Mouse (Mus musculus) kidney, adult 18-20 months (tissue): ENCODE measurements around the gene Pigf.
A peak's percentile ranks its signal among the peaks of the same experiment; 100 is the strongest.

Source experiments
- DNase-seq: peaks from one replicate; pipeline ENCODE4 v3.0.0; 2021

Pigf gene

GRCm38 (mm10) chr17:86966040-86966439 is 59.2 kb downstream of the Pigf start:
- no peak for DNase-seq

GRCm38 (mm10) chr17:86965121-86965520 is 60.1 kb downstream of the Pigf start:
- DNase-seq: no peak

GRCm38 (mm10) chr17:86964502-86964901 is 60.7 kb downstream of the Pigf start:
- peak; percentile 47 for DNase-seq

- DNase-seq: no peak
These were observed 61.2 kb downstream of the Pigf start for GRCm38 (mm10) chr17:86964041-86964440.

GRCm38 (mm10) chr17:86963586-86963902 is 61.7 kb downstream of the Pigf start:
- DNase-seq: no peak

GRCm38 (mm10) chr17:86962894-86963585 is 62.2 kb downstream of the Pigf start, which contains the start of gene Rhoq:
Gene Rhoq (plus strand): TSS chr17:86963082.
- DNase-seq: peak; percentile 90

- peak; percentile 89 for DNase-seq
These were observed 62.8 kb downstream of the Pigf start for GRCm38 (mm10) chr17:86962297-86962893.

- peak; percentile 40 for DNase-seq
These were observed 63.8 kb downstream of the Pigf start for GRCm38 (mm10) chr17:86961301-86961841.

- no peak for DNase-seq
These were observed 67.2 kb downstream of the Pigf start for GRCm38 (mm10) chr17:86957968-86958367.

GRCm38 (mm10) chr17:86957239-86957638 is 68.0 kb downstream of the Pigf start:
- DNase-seq: no peak

- DNase-seq: no peak
These were observed 76.4 kb downstream of the Pigf start for GRCm38 (mm10) chr17:86948801-86949200.

GRCm38 (mm10) chr17:86947840-86948796 is 77.1 kb downstream of the Pigf start, which contains the start of gene Atp6v1e2:
Gene Atp6v1e2 (minus strand): TSS chr17:86947897.
- DNase-seq: peak; percentile 28
